Mouse (Mus musculus) ovary, postnatal 36 days (tissue): Measurements from ENCODE around the gene Zfp472.
"Not testable (repeated sequence)": the region's sequence is repeated elsewhere in the genome, so short reads cannot be mapped to it uniquely, and the experiment has no call there.

Experiments used
- DNase-seq: peaks from one replicate; pipeline ENCODE4 v3.0.0; 2022; ENCODE audit warnings: low spot score, mixed read lengths

Gene Zfp472

DNA sequence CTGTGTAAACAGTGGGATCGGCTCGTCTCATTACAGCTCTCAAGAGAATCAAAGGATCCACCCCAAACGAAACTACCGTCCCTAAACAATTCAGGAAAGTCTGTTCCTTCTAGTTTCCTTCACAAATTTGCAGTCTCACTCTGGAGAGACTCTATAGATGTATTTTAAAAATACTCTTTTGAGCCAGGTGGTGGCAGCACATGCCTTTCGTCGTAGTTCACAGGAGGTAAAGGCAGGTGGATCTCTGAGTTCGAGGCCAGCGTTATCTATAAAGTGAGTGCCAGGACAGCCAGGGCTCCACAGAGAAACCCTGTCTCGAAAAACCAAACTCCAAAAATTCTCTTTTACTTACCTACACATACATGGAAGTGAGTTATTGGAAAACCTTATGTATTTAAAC is 42.7 kb downstream of the Zfp472 start:
- no peak for DNase-seq

DNA sequence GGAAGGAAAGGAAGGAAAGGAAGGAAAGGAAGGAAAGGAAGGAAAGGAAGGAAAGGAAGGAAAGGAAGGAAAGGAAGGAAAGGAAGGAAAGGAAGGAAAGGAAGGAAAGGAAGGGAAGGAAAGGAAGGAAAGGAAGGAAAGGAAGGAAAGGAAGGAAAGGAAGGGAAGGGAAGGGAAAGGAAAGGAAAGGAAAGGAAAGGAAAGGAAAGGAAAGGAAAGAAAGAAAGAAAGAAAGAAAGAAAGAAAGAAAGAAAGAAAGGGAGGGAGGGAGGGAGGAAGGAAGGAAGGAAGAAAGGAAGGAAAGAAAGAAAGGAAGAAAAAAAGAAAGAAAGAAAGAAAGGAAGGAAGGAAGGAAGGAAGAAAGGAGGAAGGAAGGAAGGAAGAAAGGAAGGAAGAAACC is 54.8 kb downstream of the Zfp472 start:
- not testable (repeated sequence) for DNase-seq
